Mouse (Mus musculus) stomach, embryonic 14.5 days (tissue): ENCODE results near the gene Tmprss9. TPM values are rescaled to one million over a fixed set of nuclear protein-coding genes. Genes with fewer than 3 reads are reported as not detected.

ENCODE experiments used
- ATAC-seq: fragments of 200-750 bp; cut with Nextera tagmentation; 2 replicates; pipeline ENCODE4 v1.8.0; 2017; ENCODE audit warnings: low read depth, moderate TSS enrichment; ENCODE audit not compliant: insufficient number of reproducible peaks, insufficient read depth, low FRiP score
- H3K27ac ChIP-seq: fragments of 300-500 bp; sonication (generic); 2 replicates; pipeline ENCODE4 v1.5.1; 2014; ENCODE audit warnings: mild to moderate bottlenecking, low read length, moderate library complexity, mixed read lengths
- H3K27me3 ChIP-seq: fragments of 300-500 bp; sonication (generic); 2 replicates; pipeline ENCODE4 v1.6.1; 2014; ENCODE audit warnings: low read length, control low read depth, mixed read lengths; ENCODE audit not compliant: control insufficient read depth, insufficient read depth
- H3K36me3 ChIP-seq: fragments of 300-500 bp; sonication (generic); 2 replicates; pipeline ENCODE4 v1.6.1; 2014; ENCODE audit warnings: mild to moderate bottlenecking, control low read depth, low read length, moderate library complexity, mixed read lengths; ENCODE audit not compliant: control insufficient read depth, insufficient read depth
- H3K4me1 ChIP-seq: fragments of 300-500 bp; sonication (generic); 2 replicates; pipeline ENCODE4 v1.6.1; 2014; ENCODE audit warnings: low read length, control low read depth, mixed read lengths; ENCODE audit not compliant: control insufficient read depth, insufficient read depth
- H3K4me2 ChIP-seq: fragments of 300-500 bp; sonication (generic); replicated peaks from 2 replicates; pipeline ENCODE4 v1.6.1; 2014; ENCODE audit warnings: low read depth, low read length, control low read depth
- H3K4me3 ChIP-seq: fragments of 300-500 bp; sonication (generic); 2 replicates; pipeline ENCODE4 v1.5.1; 2014; ENCODE audit warnings: low read depth, low read length, control low read depth
- H3K9ac ChIP-seq: fragments of 300-500 bp; sonication (generic); replicated peaks from 2 replicates; pipeline ENCODE4 v1.6.1; 2014; ENCODE audit warnings: low read depth, mild to moderate bottlenecking, control low read depth, low read length, moderate library complexity, mixed read lengths
- H3K9me3 ChIP-seq: fragments of 300-500 bp; sonication (generic); 2 replicates; pipeline ENCODE4 v1.6.1; 2016; ENCODE audit warnings: low read depth, low read length, control low read depth; ENCODE audit not compliant: control insufficient read depth
- WGBS: fragments of 180-500 bp; shearing (Covaris S2); extraction: QIAGEN DNeasy Blood & Tissue Kit; methylation state at CpG from one replicate; pipeline ENCODE4 v1.1.7; 2014; 5-methylcytosine and 5-hydroxymethylcytosine counted together
- polyA plus RNA-seq: library from polyadenylated mRNA; unstranded; fragments of >200 nt; fragmentation: Nextera tagmentation; extraction: Ambion mirVana; gene quantifications from 2 replicates; pipeline ENCODE4 v1.2.1, GENCODE M21; 2014

Gene Tmprss9
- polyA plus RNA-seq, 1 experiment from 2014 or later: 0.07 TPM

DNA sequence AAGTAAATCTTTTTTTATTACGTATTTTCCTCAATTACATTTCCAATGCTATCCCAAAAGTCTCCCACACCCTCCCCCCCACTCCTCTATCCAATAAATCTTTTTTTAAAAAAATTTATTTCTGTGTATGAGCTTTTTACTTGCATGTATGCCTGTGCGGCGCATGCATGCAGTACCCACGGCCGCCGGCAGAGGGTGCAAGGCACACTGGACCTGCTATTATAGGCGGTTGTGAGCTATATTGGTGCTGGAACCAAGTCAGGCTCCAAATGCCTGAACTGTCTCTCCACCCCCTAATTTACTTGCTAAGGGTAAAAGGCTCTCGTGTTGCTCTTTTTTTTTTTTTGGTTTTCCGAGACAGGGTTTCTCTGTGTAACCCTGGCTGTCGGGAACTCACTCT, 9.7 kb downstream of the Tmprss9 start:
- no peaks in the 10 kb centered on the region for H3K36me3 ChIP-seq
- ATAC-seq: no peak
- no peaks in the 10 kb centered on the region for H3K27me3 ChIP-seq
- H3K4me2 ChIP-seq: no peak overlapping the region
- H3K4me3 ChIP-seq: no peak overlapping the region
- 23% methylated on average over 10 of the region's 10 CpGs for WGBS
- no peak overlapping the region for H3K9ac ChIP-seq
- H3K4me1 ChIP-seq: no peaks in the 10 kb centered on the region
- H3K9me3 ChIP-seq: no peaks in the 10 kb centered on the region
- H3K27ac ChIP-seq: no peak overlapping the region

DNA sequence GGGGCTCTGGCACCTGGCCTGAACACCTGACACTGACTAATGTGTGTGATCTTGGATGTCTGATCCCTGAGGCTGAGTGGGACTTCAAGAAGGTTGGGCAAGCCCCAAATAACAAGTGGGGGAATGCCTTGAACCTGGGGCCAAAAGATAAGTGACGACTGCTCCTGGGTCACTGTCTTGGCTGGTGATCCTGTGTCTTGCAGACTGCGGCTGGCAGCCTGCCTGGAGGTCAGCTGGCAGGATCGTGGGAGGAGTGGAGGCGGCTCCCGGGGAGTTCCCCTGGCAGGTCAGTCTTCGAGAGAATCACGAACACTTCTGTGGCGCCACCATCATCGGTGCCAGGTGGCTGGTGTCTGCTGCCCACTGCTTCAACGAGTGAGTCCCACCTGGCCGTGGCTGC, 15.5 kb downstream of the Tmprss9 start:
- H3K4me1 ChIP-seq: no peaks in the 10 kb centered on the region
- H3K4me3 ChIP-seq: no peak overlapping the region
- H3K36me3 ChIP-seq: no peaks in the 10 kb centered on the region
- no peak overlapping the region for H3K9ac ChIP-seq
- no peak overlapping the region for H3K4me2 ChIP-seq
- H3K27ac ChIP-seq: no peak overlapping the region
- no peak for ATAC-seq
- WGBS: 64% methylated on average over 11 of the region's 11 CpGs
- peaks cover 3% of the 10 kb centered on the region; the same call in 1 of the 2 replicates for H3K27me3 ChIP-seq
- H3K9me3 ChIP-seq: no peaks in the 10 kb centered on the region

DNA sequence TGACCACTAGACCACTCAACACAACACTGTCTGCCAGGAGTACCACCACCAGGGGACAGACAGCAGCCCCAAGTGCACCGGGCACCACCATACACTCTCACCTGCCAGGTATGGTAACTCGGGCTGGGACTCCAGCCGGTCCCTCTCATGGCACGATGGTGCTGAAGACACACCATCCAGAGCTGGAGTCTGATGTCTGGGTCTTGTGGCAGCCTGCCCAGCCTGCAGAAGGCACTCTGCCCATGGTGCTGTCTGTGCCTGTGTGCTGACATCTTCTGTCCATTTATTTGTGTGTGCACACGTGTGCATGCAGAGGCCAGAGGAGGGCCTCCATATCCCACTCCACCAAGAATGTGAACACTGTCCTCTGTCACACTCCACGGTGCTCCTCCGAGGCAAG, 23.5 kb downstream of the Tmprss9 start:
- H3K27me3 ChIP-seq: no peaks in the 10 kb centered on the region
- H3K27ac ChIP-seq: no peak overlapping the region
- H3K36me3 ChIP-seq: peaks cover 4% of the 10 kb centered on the region; the same call in 1 of the 2 replicates
- H3K4me1 ChIP-seq: peaks cover 7% of the 10 kb centered on the region
- 84% methylated on average over 7 of the region's 7 CpGs for whole genome bisulfite sequencing
- H3K9ac ChIP-seq: no peak overlapping the region
- no peak for ATAC-seq
- H3K4me3 ChIP-seq: no peak overlapping the region
- no peak overlapping the region for H3K4me2 ChIP-seq
- no peaks in the 10 kb centered on the region for H3K9me3 ChIP-seq

DNA sequence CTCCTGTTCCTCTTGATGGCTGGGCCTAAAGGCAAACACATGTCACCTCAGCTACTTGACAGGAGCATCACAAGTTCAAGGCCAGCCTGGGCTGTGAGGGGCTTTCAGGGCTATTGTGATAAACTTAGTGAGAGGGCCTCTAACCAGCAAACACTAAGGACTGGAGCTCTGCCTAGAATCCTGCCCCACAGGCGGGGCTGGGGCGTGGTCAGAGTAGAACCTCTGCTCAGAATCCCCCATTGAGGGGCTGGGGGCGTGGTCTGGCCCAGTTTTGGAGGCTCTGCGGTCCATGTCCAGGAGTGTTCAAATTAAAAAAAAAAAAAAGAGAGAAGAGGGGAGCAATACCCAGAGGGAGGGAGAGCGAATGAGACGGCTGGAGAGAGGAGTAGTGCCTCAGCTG, 24.0 kb downstream of the Tmprss9 start:
- H3K4me1 ChIP-seq: peaks cover 7% of the 10 kb centered on the region
- no peak overlapping the region for H3K4me2 ChIP-seq
- H3K9ac ChIP-seq: no peak overlapping the region
- no peak for ATAC-seq
- H3K9me3 ChIP-seq: no peaks in the 10 kb centered on the region
- H3K27ac ChIP-seq: no peak overlapping the region
- peaks cover 4% of the 10 kb centered on the region; the same call in 1 of the 2 replicates for H3K36me3 ChIP-seq
- WGBS: 83% methylated on average over 6 of the region's 6 CpGs
- no peaks in the 10 kb centered on the region for H3K27me3 ChIP-seq
- H3K4me3 ChIP-seq: no peak overlapping the region

DNA sequence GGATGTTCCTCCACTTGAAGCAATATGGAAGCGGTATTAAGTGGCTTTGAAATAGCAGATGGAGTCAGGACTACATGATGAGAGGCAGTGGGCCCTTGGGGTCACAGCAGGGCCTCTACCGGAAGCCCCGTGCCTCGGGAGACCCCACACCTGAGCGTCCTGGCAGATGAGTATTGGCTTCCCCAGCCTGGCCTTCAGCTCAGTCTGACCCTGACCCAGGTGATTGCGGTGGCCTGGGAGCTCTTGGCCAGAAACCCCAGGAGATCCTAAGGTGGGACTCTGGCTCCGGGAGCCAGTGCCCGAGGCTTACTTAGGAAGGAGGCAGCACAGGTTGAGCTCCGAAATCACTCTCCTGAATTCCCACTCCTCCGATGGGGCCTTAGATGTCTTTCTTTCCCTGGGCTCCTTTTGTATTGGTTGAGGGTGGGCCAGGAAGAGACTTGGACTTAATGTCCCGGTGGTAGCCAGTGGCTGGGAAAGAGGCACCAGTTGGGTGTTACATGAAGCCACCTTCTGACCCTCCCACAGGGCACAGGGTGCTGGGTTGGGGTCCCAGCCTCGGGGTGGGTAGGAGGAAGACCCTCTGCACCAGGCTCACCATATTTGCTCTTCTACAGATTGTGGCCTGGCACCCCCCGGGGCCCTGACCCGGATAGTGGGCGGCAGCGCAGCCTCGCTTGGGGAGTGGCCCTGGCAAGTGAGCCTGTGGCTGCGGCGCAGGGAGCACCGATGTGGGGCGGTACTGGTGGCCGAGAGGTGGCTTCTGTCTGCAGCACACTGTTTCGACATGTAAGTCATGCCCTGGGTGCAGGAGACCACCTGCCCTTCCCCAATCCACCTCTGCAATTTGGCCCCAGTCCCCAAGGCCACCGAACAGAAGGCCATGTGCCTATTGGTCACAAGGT, 25.2 kb downstream of the Tmprss9 start:
- no peak for ATAC-seq
- Histone ChIP-seq H3K4me1 (peaks cover 7% of the 10 kb centered on the region), H3K27me3 (no peaks in the 10 kb centered on the region), H3K9me3 (no peaks in the 10 kb centered on the region), H3K36me3 (peaks cover 4% of the 10 kb centered on the region; the same call in 1 of the 2 replicates), H3K27ac (no peak overlapping the region), H3K9ac (no peak overlapping the region), H3K4me2 (no peak overlapping the region), H3K4me3 (no peak overlapping the region)
- WGBS: 65% methylated on average over 24 of the region's 24 CpGs

DNA sequence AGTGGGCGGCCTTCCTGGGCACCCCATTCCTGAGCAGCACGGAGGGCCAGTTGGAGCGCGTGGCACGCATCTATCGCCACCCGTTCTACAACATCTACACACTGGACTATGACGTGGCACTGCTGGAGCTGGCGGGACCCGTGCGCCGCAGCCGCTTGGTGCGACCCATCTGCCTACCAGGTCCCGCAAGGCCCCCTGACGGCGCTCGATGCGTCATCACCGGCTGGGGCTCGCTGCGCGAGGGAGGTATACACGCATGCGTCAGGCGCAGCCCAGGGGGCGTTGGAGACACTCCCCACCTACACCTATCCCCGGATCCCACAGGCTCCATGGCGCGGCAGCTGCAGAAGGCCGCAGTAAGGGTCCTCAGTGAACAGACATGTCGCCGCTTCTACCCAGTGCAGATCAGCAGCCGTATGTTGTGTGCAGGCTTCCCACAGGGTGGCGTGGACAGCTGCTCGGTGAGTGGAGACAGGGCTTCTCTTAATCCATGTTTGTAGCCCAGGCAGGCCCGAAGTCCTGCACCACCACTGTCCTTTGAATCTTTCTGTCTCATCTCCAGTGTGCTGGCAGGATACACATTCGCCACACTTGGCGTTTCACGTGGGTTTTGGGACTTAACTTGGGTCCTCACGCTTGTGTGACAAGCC, 26.3 kb downstream of the Tmprss9 start:
- H3K9me3 ChIP-seq: no peaks in the 10 kb centered on the region
- no peak for ATAC-seq
- 32% methylated on average over 41 of the region's 41 CpGs for WGBS
- no peak overlapping the region for H3K4me3 ChIP-seq
- peak overlapping the region; percentile 18 for H3K4me2 ChIP-seq
- H3K27me3 ChIP-seq: no peaks in the 10 kb centered on the region
- H3K4me1 ChIP-seq: peaks cover 7% of the 10 kb centered on the region
- H3K36me3 ChIP-seq: peaks cover 11% of the 10 kb centered on the region
- no peak overlapping the region for H3K27ac ChIP-seq
- no peak overlapping the region; the same call in 1 of the 2 replicates for H3K9ac ChIP-seq

DNA sequence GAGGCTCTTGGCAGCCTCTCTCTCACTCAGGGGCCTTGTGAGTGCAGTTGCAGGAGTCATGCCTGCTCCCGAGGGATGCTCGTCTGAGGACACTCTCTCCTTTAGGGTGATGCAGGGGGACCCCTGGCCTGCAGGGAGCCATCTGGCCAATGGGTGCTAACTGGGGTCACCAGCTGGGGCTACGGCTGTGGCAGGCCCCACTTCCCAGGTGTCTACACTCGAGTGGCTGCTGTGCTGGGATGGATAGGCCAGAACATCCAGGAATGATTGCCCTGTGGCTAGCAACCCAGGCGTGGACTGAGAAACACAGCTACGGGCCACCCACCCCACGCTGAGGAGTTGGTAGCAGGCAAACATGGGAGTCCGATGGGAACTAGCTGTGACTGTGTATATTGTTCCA, 27.4 kb downstream of the Tmprss9 start:
- Histone ChIP-seq H3K9me3 (no peaks in the 10 kb centered on the region), H3K27ac (no peak overlapping the region), H3K27me3 (no peaks in the 10 kb centered on the region), H3K4me1 (peaks cover 7% of the 10 kb centered on the region), H3K9ac (no peak overlapping the region), H3K4me3 (no peak overlapping the region), H3K4me2 (peak overlapping the region; percentile 97; the same call in 1 of the 2 replicates), H3K36me3 (peaks cover 21% of the 10 kb centered on the region)
- WGBS: 88% methylated on average over 8 of the region's 8 CpGs
- no peak for ATAC-seq

DNA sequence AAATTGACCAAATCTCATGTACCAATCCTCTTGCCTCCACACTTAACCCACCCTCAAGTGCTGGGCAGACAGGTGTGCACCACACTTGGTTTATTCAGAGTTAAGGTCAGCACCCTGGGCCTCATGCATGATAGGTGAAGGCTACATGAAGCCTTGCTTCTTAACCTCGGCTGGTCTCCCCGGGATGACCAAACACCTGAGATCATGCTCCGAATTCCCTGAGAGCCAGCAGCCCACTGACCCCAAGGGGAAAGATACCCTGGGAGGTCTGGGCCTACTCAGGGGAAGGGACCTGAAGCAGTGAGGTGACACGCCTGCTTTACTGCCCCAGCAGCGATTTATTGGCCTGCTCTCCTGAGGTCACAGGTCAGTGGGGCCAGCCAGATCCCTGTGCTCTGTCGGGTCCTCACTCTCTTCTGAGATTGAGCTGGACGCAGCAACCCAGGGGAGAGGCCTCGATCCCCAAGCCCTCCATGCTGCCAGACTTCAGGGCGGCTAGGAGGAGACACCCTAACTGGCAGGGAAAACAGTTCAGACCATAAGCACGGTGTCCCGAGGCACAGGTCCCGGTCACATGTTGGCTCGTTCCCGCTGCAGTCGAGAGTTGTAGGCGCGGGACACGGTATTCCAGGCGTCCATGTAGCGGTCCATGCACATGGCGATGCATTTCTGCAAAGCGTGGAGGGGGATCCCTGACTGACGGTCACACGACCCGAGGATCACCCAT, 28.1 kb downstream of the Tmprss9 start:
- H3K36me3 ChIP-seq: peaks cover 28% of the 10 kb centered on the region
- ATAC-seq: no peak
- no peaks in the 10 kb centered on the region for H3K27me3 ChIP-seq
- peak overlapping the region; percentile 78 for H3K9ac ChIP-seq
- no peaks in the 10 kb centered on the region for H3K9me3 ChIP-seq
- H3K4me2 ChIP-seq: peak overlapping the region; percentile 97
- peak overlapping the region; percentile 73 for H3K4me3 ChIP-seq
- H3K4me1 ChIP-seq: peaks cover 7% of the 10 kb centered on the region
- 14% methylated on average over 25 of the region's 25 CpGs for WGBS
- H3K27ac ChIP-seq: no peak overlapping the region
